Mouse (Mus musculus) ZHBTc4 (cell line): ENCODE measurements at regions not wholly inside any gene's neighbourhood (a gene's known extent, or its start where the extent isn't known, plus 50 kb on each side); places are given as distances from the start of the nearest gene placed in this dataset.

ENCODE experiments used
- DNase-seq: peaks from one replicate; pipeline ENCODE4 v3.0.0-alpha.2; 2011; ENCODE audit warnings: low read depth, low spot score

DNA sequence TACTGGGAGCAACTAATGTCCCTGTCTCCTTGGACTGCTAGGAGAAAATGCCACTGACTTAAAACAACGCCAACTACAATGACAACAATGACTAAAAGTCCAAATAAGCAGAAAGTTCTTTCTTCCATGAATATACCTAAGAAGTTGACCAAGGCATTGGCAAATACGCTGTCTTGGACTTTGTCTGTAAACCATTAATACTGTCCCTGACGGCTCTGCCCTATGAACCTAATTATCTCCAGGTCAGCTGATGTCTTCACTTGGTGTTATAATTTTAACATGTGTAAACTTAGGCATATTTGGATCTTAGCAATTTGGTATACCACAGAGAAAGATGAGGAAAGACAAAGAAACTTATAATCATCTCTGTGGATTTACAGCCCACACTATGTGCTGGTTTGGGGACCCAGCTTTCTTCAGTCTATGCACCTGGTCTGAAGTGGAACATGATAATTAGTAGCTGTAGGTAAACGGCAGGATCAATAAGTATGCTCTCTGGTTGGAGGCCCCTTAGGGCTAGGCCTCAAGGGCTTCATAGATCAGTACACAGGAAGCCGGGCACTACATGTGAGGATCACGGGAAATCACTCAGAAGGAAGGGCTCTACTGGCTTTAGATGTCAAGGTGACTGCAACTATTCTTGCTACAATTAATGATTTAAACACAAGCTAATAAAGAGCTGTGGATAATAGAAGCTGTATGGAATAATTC, 380.3 kb upstream of the Adgrl2 start:
- no peak for DNase-seq

DNA sequence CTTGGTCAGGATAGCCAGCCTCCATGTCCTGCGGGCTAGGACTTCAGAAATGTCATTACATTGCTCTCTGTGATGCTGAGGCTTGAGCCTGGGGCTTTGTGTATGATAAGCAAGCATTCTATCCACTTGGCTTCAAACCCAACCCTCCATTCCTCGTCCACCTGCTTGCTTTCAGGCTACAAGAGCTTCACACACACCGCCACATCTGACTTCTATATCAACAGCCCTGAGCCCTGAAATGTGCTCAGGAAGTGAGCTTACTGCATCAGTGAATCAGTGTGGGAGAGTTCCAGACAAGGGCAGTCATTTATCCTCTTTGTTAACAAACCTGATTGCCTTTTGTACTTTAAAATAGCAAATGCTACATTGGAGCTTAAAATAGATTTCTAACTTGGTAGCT, 377.5 kb upstream of the Adgrl2 start:
- no peak for DNase-seq

GRCm38 (mm10) chr3:149360164-149360563, 369.8 kb upstream of the Adgrl2 start:
- DNase-seq = no peak

DNA sequence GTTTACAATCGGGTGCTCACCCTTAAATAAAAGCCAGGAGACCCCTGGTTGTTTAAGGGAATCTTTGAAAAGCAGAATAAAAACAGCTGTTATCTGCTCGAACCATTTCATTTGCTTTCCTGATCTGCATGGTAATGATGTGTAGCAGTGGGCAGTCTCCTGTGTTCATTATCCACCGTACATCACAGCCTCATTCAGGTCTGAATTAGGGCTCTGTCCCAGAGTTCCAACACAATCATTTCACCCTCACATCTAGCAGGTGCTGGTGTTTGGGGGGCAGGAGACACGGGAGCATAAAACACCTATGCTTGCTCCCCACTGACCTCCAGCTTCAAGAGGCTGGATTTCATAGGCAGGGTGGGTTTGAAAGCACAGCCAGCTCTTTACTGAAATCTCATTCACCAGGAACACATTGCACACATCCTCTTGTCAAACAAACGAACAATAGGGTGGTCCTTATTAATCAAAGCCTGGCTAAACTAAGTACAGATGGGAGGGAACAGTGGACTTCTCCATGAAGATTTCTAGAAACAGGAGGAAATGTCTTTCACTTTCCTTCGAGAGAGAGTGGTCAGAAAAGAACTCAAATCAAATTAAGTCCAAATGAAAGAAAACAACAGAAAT, 368.3 kb upstream of the Adgrl2 start:
- no peak for DNase-seq

- peak; percentile 53 for DNase-seq
These were observed 367.7 kb upstream of the Adgrl2 start for GRCm38 (mm10) chr3:149357903-149358569.

DNA sequence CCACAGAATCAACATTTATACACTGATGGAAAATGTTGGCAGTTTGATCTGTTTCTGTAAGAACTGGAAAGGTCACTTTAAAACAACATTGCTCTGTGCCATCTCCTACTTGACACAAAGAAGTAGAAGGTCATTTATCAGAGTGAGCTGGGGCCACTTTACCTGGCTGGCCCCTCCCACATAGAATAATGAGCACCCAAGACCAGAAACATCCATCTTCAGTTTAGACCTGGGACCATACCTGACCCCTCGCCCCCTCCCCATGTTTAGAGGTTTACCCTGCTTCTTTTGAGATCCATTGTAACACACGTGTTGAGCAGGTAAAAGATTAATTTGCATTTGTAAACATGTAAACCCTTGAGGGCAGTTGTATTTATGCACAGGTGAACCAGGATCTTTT, 366.8 kb upstream of the Adgrl2 start:
- no peak for DNase-seq

DNA sequence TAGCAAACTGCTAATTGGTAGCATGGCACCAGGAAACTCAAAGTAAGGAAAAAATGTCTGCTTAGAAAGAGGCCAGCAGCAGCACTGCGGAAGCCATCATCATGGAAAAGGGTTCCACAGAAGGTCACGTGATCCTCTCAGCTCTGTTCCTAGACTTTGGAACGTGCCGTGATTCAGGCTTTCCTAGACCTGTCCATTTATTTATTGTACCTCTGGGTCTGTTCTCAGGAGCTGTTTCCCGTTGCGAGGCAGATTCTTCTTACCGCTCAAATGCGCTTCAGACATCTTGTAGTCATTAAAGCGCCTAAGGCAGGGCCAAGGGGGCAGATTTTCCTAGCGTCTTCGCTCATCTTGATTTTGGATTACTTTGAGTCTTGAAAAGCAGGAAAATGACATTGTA, 365.0 kb upstream of the Adgrl2 start:
- DNase-seq = no peak

DNA sequence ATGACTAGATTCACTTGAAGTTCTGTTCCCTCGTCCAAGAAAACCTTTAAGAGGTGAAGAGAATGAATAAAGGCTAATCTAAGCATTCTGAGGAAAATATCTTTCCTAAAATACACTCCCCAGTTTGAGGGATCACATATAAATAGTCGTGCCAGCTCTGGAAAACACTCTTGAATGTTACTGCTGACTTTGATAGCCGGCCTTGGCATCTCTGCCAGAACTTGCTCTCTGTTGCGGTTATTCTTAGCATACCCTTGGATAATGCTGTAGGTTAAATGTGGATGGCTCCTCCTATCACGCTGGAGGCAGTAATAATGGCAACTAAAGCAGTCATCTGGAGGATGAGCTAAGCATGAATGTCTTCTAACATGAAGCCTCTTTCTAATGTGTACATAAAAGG, 363.6 kb upstream of the Adgrl2 start:
- no peak for DNase-seq

GRCm38 (mm10) chr3:149352546-149352945, 362.2 kb upstream of the Adgrl2 start:
- no peak for DNase-seq

DNA sequence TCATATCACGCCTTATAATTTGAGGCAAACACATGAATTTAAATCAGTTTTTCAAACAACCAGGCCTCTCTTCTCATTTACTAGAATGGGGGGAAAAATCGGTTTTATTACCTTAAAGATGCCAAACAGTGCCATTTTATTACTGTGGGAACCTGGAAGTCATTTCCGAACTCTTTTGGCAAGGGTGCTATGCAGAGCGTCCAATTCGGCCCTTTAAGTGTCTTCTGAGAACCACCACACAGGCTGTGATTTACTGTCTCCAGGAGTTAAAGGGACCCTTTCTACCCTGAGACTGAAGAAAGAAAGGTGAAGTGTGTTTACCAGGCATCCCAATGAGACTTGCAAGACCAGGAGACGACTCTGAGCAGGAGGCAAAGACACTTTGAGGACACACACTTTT, 359.4 kb upstream of the Adgrl2 start:
- no peak for DNase-seq

- peak; percentile 50 for DNase-seq
These were observed 358.9 kb upstream of the Adgrl2 start for GRCm38 (mm10) chr3:149349211-149349697.

DNA sequence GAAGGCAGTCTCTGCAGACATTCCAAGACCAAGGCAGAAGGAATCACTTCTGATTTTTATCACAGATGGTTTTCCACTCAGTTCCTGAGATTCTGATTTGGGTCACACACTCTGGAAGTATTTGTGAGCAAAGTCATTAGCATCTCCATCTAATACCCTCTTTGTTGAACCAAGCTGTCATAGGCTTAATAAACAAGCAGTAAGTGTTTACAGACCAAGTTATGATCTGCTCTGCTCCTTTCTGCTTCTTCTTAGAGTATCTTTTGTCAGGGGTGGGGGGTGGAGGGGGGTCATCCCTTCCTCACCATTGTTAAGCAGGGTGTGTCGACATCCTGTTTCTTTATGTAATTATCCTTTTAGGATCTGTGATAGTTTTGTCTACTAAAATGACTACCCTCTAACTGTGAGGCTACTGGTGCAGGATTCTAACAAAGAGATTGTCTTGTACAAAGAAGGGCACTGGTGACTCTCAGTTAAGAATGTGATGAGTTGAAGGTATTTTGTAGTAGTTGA, 358.2 kb upstream of the Adgrl2 start:
- DNase-seq = no peak

- DNase-seq = no peak
These were observed 357.1 kb upstream of the Adgrl2 start for GRCm38 (mm10) chr3:149347241-149347992.

DNA sequence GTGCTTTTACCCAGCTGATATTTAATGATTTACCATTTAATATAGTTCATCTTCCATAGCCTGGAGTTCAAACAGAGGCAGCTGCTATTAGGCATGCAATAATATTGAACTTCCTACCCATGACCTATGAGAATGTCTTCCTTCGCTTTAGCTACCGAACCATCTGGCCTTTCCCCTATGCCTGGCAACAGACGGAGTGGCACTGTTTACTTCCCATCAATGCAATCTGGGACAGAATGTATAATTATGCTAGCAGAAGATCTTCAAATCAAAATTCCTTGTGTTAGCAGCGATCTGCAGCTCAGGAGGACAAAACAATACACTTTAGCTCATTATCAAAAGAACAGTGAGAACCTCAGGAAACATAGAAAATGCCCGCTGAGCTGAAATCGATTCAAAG, 352.2 kb upstream of the Adgrl2 start:
- no peak for DNase-seq

DNA sequence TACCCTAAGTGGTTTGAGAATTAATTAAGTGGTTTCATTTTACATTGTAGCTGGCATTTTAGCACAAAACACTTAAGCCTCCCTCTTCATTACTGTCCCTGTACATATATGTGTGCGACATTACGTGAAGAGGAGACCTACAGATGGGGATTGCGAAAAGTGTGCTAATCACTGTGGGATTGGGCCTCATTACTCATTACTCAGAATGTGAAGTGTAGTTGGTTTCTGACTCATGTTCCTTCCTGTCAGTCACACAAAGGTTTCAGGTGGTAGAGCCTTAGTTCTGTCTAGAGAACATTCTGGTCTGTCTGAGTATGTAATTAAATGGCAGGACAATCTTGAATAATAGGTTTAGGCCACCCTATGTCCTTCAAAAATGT, 349.0 kb upstream of the Adgrl2 start:
- DNase-seq = no peak

DNA sequence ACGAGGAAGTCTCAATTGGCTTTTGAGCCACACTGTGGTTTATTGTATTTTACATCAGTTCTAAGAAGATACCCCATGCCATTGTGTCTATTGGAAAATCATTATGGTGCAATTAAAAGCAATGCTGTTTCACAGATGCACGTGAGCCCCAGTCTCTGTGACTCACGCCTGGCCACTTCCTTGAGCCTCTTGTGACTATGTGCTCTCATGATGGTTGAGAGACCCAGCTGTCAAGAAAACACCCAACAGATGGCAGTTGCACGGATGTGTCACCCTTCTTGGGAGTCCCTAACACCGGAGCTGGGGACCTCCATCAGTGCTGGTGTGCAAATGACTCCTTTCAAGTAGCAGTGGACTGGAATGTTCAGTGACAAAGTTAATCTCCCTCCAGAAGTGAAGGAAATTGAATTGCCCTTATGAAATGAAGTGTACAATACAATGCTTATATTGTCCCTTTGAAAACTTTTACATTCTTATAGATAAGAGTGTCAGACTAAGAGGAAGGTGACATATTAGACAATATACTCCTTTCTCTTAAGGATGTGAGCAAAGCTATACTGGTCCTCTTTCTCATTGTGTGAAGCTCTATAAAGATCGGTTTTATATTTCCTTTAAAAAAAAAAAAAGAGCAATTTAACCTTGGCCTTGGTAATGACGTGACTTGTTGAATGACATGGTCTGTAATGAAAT, 348.5 kb upstream of the Adgrl2 start:
- DNase-seq = no peak

GRCm38 (mm10) chr3:149335259-149335658, 344.9 kb upstream of the Adgrl2 start:
- DNase-seq = no peak

DNA sequence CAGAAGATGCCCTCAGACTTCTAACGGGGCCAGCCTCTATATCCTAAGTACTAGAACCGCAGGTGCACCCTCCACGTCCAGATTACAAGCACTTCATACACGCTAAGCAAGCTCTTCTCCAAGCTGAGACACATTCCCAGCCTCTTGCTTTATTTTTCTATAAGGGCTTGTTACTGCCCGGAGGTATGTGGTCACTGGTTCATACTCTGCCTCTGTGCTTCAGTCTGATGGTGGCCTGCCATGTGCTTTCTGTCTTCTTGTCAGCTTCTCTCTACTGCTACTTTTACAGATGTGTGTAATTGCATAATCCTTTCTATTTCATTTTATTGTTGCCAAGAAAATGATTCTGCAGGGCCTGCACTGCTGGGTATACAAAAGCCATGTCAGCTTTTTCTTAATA, 343.3 kb upstream of the Adgrl2 start:
- DNase-seq = no peak

- no peak for DNase-seq
These were observed 342.8 kb upstream of the Adgrl2 start for GRCm38 (mm10) chr3:149333131-149333530.

DNA sequence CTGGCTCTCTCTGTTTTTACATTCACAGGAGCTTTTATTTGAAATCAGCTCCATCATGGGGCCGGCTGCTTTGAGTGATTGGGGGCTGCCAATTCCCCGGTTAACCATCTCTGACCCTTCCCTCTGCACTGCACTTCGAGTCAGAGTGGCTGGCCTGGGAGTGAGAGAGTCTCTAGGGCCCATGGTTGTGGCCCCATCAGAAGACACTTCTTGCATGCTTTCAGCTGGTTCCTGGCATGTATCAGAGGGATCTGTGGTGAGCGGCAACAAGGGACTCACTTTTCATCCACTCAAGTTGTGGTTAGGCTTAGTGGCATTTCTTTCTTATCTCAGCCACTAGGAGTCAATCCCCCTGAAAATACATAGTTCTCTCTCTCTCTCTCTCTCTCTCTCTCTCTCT, 341.8 kb upstream of the Adgrl2 start:
- DNase-seq = no peak

- DNase-seq = no peak
These were observed 341.1 kb upstream of the Adgrl2 start for GRCm38 (mm10) chr3:149331251-149331960.
